Mouse (Mus musculus) neural tube, embryonic 10.5 days (tissue): ENCODE results near the gene Frrs1l.

Experiments
- DNase-seq: peaks from one replicate; pipeline ENCODE4 v3.0.0-alpha.2; 2017; ENCODE audit warnings: low spot score; ENCODE audit errors: extremely low spot score

The Frrs1l gene

DNA sequence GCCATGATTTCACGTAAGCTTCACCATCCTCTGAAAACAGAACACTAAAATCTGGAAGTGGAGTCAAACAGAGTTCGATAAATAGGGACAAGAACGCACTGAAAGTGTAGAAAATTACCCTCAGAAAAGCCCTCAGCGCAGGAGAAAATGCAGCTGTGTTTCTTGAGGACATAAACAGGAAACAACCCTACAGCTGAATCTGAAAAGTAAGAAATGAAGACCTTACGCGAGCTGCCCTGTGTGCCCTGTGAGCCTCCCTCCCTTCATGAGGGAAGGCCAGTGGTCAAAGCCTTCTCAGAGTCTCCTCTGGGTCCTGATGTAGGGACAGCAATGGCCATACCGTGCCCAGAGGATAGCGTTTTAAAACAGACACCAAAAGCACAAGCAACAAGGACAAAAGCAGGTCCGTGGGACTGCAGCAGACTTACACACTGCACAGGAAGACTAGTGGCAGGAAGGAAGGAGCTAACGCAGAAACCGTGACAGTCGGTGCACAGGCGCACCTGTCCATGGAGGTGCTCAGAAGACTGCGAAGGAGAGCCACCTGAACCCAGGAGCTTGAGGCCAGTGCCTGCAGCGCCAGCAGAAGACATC, 74.4 kb downstream of the Frrs1l start:
- no peak for DNase-seq

DNA sequence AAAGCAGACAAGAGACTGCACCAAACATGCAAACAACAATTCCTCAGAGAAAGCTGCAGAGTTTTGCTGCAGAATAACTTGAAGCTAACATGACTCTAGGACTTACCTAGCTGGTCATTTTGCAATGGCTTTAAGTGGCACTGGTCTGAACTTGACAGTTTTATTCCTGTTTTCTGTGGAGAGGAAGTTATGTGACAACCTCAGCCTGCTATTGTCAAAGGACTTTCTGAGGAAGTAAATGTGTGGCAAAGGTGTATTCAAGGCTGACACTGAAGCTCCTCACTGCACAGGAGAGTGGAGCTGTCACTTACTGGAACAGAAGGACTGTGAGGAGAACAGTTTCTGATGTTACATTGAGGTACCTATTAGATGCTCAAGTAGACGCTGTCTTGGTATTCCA, 75.4 kb downstream of the Frrs1l start:
- no peak for DNase-seq

DNA sequence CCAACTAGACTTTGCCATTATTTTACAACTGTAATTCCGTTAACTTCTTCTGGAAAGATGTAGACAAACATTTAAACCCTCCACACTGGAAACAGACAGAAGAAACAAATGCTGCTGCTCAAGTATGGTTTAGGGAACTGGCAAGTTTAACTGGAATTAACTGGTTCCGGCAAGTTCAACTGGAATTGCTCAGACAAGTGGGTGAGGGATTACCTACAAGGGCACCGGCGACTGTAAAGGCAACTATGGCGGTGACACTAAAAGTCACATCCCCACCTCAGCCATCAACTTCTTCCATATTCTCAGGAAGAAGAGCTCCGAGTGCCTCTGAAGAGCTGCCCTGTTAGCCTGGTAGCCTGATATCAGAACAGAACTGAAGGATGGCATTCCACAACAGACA, 75.9 kb downstream of the Frrs1l start:
- DNase-seq: no peak

DNA sequence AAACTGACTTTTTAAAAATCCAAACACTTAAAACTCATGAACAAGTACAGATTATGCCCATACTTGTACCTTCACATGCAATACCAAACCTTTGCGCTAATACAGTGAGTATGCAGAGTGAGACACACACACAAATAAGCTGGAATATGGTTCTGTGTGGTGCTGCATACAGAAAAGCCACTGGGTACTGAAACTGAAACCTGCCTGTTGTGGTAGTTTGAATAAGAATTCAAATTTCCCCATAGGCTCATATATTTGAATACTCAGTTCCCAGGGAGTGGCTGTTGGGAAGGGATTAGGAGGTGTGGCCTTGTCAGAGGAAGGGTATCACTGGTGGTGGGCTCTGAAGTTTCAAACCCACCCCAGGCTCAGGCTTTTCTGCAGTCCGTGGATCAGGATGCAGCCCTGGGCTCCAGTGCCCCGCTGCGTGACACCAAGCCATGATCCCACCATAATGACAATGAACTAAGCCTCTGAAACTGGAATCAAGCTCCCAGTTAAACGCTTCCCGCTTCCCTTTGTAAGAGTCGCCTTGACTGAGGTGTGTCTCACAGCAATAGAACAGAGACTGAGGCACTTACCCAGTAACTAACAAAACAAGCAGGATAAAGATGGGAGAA, 77.7 kb downstream of the Frrs1l start:
- no peak for DNase-seq

DNA sequence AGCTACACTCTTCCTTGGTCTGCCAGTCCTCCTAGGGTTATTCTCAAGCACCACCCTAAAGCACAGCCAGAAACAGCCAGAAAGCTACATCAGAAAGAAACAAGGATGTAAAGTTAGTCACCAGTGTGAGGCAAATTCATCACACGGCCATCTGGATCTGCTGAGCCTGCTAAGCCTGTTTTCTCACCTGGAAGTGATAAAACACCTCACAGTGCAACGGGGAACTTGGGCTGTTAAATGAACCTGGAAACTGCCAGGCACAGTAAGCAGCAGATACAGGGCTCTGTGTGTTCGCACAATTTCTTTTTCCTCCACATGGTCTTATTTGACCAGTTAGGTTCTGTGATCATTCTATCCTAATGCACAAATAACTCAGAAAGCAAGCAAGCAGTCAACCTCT, 80.6 kb downstream of the Frrs1l start:
- no peak for DNase-seq

DNA sequence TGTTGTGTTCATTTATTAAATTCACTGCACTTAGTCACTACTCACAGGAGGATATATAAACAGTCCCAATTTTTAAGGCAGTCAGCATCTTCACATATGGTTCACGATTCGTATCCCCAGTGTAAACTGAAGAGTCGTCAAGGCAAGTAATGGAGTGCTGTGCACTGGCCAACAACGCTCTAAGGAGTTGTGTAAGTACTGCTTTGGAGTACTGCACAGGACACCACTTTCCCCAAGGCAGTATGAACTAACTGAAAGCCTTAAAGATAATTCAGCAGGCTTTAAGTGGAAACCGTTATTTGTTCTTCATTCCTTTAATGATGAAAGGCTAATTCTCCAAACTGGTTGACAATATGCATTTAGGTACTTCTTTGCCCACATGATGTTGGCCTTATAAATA, 82.5 kb downstream of the Frrs1l start:
- no peak for DNase-seq
